Mouse (Mus musculus) gastrocnemius, adult 18-20 months (tissue): Measurements from ENCODE around the gene Gm3667. TPM values are rescaled to one million over a fixed set of nuclear protein-coding genes. Genes with fewer than 3 reads are reported as not detected.
"Not testable (repeated sequence)": the region's sequence is repeated elsewhere in the genome, so short reads cannot be mapped to it uniquely, and the experiment has no call there.

Experiments
- DNase-seq: peaks from one replicate; pipeline ENCODE4 v3.0.0; 2021; ENCODE audit warnings: low spot score
- long read RNA-seq, 2 experiments: library from polyadenylated mRNA; stranded (forward); transcript quantifications; one replicate each; pipeline ENCODE4 v2.0.0; 2021
- total RNA-seq, 2 experiments: library from RNA; stranded (reverse); gene quantifications; 2 replicates each; pipeline ENCODE4 v1.2.3; 2021

The Gm3667 gene
- total RNA-seq: under 1 TPM in 1 of 2 experiments, not detected in 1; 0.27 TPM
- long read RNA-seq, experiment 1: 0 reads
- long read RNA-seq, experiment 2, partial matches to known transcripts: 0 of 2 reads
- long read RNA-seq, experiment 2, other reads (novel, unspliced or antisense): 2 of 2 reads

- DNase-seq: not testable (repeated sequence)
Observed at GRCm38 (mm10) chr14:6889521-6890012, at the start of gene Gm3667. Gm3667 (minus strand) TSS chr14:6889962.

- not testable (repeated sequence) for DNase-seq
Observed at GRCm38 (mm10) chr14:6899881-6900280, 10.1 kb upstream of the Gm3667 start.

- not testable (repeated sequence) for DNase-seq
Observed at GRCm38 (mm10) chr14:6888811-6889210, 951 bp downstream of the Gm3667 start.

- DNase-seq: not testable (repeated sequence)
Observed at GRCm38 (mm10) chr14:6840211-6840610, 49.6 kb downstream of the Gm3667 start, which contains the start of gene Gm3642. Gm3642 (minus strand) TSS chr14:6840311.

GRCm38 (mm10) chr14:6823297-6823696 is 66.5 kb downstream of the Gm3667 start:
- DNase-seq: not testable (repeated sequence)

Other genes starting within 250 kb of the Gm3667 start
- gene Gm10251, start 205.8 kb downstream of the Gm3667 start, total RNA-seq: not detected
- gene Gm8050, start 169.7 kb downstream of the Gm3667 start, total RNA-seq: not detected
- 1 to 10 TPM in 1 of 2 experiments, under 1 TPM in 1; 0.82 to 1.0 TPM for gene Gm3636, start 147.6 kb downstream of the Gm3667 start, total RNA-seq
- not detected for gene Gm8362, start 115.6 kb downstream of the Gm3667 start, total RNA-seq
- gene Gm3642, start 49.7 kb downstream of the Gm3667 start, total RNA-seq: not detected
- not detected for gene Gm6356, start 83.9 kb upstream of the Gm3667 start, total RNA-seq
- not detected for gene Gm10406, start 137.5 kb upstream of the Gm3667 start, total RNA-seq
- not detected for gene Gm3685, start 155.0 kb upstream of the Gm3667 start, total RNA-seq
- not detected for gene Gm3696, start 210.7 kb upstream of the Gm3667 start, total RNA-seq
- gene Gm6676, start 235.4 kb upstream of the Gm3667 start, total RNA-seq: not detected